Mouse (Mus musculus): ENCODE data around the gene Gm12184. TPM values are rescaled to one million over a fixed set of nuclear protein-coding genes. Genes with fewer than 3 reads are reported as not detected.

Gene Gm12184
- polyA plus RNA-seq, 1 experiment from 2014 or later, result 6.8 TPM

DNA sequence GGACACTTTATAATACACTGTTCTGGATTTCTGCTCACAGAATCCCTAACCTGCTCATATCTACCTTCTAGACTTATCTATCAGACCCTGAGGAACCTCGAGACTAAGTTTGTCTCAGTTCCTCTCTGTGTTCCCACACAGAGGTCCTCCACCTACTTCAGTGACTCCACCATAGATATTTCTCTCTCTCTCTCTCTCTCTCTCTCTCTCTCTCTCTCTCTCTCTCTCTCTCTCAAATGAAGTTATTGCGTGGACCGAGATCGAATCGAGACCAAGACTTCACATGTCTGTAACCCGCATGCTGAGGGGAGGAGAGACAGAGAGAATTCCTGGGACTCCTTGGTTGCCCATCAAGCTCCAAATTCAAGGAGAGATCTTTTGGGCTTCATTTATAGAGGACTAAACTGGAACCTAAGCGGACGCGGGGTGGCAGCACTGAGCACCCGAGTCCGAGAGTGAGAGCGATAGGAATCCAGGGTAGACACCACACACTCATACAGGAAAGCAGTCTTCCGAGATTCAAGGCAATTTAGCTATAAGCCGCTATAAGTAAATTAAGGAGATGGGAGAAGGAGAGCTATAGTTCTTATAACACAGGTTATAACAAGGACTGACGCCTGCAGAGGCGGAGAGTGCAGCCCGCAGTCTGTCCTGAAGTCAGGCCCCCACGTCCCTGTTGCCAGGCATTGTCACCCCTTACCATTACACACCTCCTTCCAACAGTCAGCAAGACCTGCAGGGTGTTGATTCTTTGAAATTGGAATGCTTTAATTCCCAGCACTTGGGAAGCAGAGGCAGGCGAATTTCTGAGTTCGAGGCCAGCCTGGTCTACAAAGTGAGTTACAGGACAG, 36.3 kb downstream of the Gm12184 start:
- Histone ChIP-seq H3K9me3 (no peaks in the 10 kb centered on the region), H3K4me2 (peak overlapping the region; percentile 40), H3K4me3 (replicated peaks) (peak overlapping the region; percentile 12; the same call in 1 of the 2 replicates), H3K27ac (no peak overlapping the region), H3K36me3 (replicated peaks) (no peaks in the 10 kb centered on the region), H3K27me3 (peaks cover 3% of the 10 kb centered on the region; the same call in 1 of the 2 replicates), H3K4me1 (peaks cover 6% of the 10 kb centered on the region), H3K9ac (no peak overlapping the region)
- 19% methylated on average over 20 of the region's 20 CpGs for WGBS
- ATAC-seq (ENCODE audit: low FRiP score), result peak; percentile 60; the same call in 1 of the 2 replicates

DNA sequence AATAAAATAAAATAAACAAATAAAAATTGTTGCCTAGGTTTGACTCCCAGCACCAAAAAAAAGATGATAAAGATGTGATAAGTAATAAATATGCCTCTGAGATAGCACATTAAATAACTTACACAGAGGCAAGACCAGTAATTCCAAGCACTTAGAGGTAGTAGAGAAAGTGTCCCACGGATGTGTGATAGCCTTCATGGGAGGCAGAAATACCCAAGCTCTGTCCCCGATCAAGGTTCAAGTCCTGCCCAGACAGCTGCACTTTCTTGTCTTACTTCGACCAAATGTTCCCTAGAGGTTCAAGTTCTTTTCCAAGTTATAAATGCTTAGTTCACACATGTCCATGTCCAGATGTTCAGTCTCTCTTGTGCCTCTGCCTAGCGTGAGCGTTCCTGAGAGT, 37.2 kb downstream of the Gm12184 start:
- H3K4me2 ChIP-seq, result no peak overlapping the region
- WGBS, result 81% methylated on average over 5 of the region's 5 CpGs

DNA sequence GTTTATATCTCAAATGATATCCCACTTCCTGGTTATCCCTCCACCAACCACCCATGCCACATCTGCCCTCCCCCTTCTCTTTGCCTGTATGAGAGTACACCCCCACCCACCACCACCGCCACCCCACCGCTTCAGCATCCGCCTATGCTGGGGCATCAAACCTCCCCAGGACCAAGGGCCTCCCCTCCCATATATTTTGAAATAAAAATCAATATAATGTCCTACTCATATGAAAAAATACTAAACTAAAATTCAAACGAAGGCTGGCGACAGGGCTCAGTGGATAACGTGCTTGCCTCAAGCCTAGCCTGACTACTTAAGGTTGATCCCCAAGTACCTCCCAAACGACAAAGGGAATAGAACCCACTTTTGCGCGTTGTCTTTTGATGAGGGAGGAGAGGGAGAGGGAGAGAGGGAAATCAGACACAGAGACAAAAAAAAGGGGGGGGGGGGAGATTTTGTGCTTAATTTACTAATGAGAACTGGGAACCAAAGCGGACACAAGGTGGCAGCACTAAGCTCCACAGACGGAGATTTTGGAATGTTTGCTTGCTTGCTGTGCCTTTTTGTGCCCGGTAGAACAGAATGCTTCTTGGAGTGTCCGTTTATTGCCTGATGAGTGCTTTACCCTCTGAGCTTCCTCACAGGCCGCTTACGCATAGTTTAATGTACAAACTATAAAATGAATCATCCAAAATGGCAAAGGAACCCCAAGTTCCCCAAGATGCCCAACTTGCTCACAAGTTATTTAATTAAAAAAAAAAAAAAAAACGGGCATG, 38.0 kb downstream of the Gm12184 start:
- WGBS, result 11% methylated on average over 16 of the region's 16 CpGs
- no peaks in the 10 kb centered on the region for H3K9me3 ChIP-seq
- no peaks in the 10 kb centered on the region for H3K36me3 ChIP-seq (replicated peaks)
- peak overlapping the region; percentile 40 for H3K4me3 ChIP-seq (replicated peaks)
- peak; percentile 81 for ATAC-seq (ENCODE audit: low FRiP score)
- peak overlapping the region; percentile 57 for H3K4me2 ChIP-seq
- no peak overlapping the region for H3K27ac ChIP-seq
- peaks cover 3% of the 10 kb centered on the region; the same call in 1 of the 2 replicates for H3K27me3 ChIP-seq
- H3K4me1 ChIP-seq, result peaks cover 6% of the 10 kb centered on the region
- peak overlapping the region; percentile 54 for H3K9ac ChIP-seq

More for the DNA sequence above, 37.2 kb downstream of the Gm12184 start:
- Histone ChIP-seq H3K27me3 (peaks cover 3% of the 10 kb centered on the region; the same call in 1 of the 2 replicates), H3K27ac (no peak overlapping the region), H3K9ac (no peak overlapping the region), H3K36me3 (replicated peaks) (no peaks in the 10 kb centered on the region), H3K4me3 (replicated peaks) (no peak overlapping the region), H3K4me1 (peaks cover 6% of the 10 kb centered on the region), H3K9me3 (no peaks in the 10 kb centered on the region)
- ATAC-seq (ENCODE audit: low FRiP score), result no peak

DNA sequence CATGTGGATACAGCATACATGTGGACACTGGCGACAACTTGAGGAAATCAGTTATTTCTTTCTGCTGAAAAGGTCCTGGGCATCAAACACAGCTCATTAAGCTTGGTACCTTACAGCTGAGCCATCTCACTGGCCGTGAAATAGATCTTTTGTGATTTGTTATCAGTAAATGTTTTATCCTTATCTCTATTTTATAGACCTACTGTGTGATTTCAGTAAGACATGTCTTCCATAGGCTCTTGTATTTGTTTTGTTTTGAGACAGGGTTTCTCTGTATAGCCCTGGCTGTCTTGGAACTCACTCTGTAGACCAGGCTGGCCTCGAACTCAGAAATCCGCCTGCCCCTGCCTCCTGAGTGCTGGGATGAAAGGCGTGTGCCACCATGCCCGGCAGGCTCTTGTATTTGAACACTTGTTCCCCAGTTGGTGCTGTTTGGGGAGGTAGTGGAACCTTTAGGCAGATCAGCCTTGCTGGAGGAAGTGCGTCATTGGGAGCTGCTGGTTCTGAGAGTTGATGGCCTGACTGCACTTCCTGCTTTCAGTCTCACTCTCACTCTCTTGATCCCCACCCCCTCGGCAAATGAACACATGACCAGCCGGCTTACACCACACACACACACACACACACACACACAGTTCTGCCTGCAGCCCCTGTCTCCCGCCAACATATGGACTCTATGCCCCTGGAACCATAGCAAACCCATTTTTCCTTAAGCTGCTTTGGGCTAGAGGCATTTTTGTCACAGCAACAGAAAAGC, 38.8 kb downstream of the Gm12184 start:
- WGBS, result 46% methylated on average over 10 of the region's 10 CpGs
- no peak overlapping the region for H3K9ac ChIP-seq
- peaks cover 3% of the 10 kb centered on the region; the same call in 1 of the 2 replicates for H3K27me3 ChIP-seq
- H3K4me1 ChIP-seq, result peaks cover 6% of the 10 kb centered on the region
- no peak overlapping the region for H3K27ac ChIP-seq
- peak overlapping the region; percentile 40; the same call in 1 of the 2 replicates for H3K4me3 ChIP-seq (replicated peaks)
- no peaks in the 10 kb centered on the region for H3K36me3 ChIP-seq (replicated peaks)
- no peaks in the 10 kb centered on the region for H3K9me3 ChIP-seq
- peak; percentile 69 for ATAC-seq (ENCODE audit: low FRiP score)
- peak overlapping the region; percentile 57 for H3K4me2 ChIP-seq

DNA sequence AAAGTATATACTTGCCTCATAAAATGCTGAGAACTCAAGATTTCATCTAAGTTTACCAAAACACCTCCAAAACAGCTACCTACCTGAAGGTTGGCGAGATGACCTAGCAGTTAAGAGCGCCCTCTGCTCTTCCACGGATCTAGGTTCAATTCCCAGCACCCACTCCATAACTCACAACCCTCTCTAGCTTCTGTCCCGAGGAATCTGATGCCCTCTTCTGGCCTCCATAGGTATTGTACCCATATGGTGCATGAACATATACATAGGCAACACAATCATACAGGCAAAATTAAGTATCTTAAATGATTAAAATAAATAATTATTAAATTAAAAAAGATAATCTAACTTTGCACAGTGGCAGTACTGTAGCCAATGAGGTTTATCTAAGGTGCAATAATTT, 44.2 kb downstream of the Gm12184 start:
- Histone ChIP-seq H3K4me3 (replicated peaks) (no peak overlapping the region), H3K27me3 (no peaks in the 10 kb centered on the region), H3K9me3 (no peaks in the 10 kb centered on the region), H3K36me3 (replicated peaks) (no peaks in the 10 kb centered on the region), H3K9ac (no peak overlapping the region), H3K4me2 (no peak overlapping the region), H3K27ac (no peak overlapping the region), H3K4me1 (no peaks in the 10 kb centered on the region)
- no peak for ATAC-seq (ENCODE audit: low FRiP score)
- WGBS, result 89% methylated on average over 4 of the region's 4 CpGs

DNA sequence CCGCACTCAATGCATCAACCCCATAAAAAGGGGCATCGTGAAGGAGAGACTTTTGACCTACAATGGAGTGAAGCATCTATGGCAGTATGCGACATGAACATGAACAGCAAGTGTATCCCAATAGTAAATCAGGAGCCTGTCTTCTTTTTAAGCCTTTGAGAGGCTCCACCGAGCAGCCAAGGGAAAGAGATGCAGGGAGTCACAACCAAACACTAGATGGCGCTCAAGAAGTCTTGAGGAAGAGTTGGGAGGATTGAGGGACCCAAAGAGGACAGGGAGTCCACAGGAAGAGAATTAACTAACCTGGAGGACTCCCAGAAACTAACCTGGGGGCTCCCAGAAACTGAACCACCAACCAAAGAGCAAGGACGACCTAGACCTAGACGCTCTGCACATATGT, 47.0 kb downstream of the Gm12184 start:
- Histone ChIP-seq H3K27ac (no peak overlapping the region), H3K36me3 (replicated peaks) (no peaks in the 10 kb centered on the region), H3K27me3 (0 out of 2 replicates have a peak, but pooled peaks cover 3% of the 10 kb centered on the region), H3K9me3 (no peaks in the 10 kb centered on the region), H3K9ac (no peak overlapping the region), H3K4me2 (no peak overlapping the region), H3K4me3 (replicated peaks) (no peak overlapping the region), H3K4me1 (peaks cover 2% of the 10 kb centered on the region; the same call in 1 of the 2 replicates)
- ATAC-seq (ENCODE audit: low FRiP score), result no peak
- WGBS, result 37% methylated on average over 7 of the region's 7 CpGs

DNA sequence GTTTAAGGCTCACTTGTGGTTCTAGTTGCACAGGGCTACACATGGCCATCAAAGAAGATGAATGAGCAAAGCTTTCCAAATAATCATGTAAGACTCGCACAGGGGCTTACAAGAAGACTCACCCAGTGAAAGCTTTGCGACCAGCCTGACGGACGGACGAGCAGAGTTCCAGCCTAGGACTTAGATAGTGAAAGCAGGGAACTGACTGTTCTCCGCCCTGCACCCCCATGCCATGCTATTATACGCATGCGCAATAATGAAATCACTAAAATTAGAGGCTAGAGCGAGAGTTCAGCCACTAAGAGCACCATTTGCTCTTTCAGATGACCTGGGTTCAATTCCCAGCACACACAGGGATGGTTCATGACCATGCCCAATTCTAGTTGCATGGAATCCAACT, 49.2 kb downstream of the Gm12184 start:
- ATAC-seq (ENCODE audit: low FRiP score), result no peak
- 0 out of 2 replicates have a peak, but pooled peaks cover 3% of the 10 kb centered on the region for H3K27me3 ChIP-seq
- no peak overlapping the region for H3K27ac ChIP-seq
- H3K4me1 ChIP-seq, result peaks cover 5% of the 10 kb centered on the region; the same call in 1 of the 2 replicates
- no peaks in the 10 kb centered on the region for H3K9me3 ChIP-seq
- no peak overlapping the region for H3K9ac ChIP-seq
- 93% methylated on average over 9 of the region's 9 CpGs for WGBS
- no peaks in the 10 kb centered on the region for H3K36me3 ChIP-seq (replicated peaks)
- no peak overlapping the region for H3K4me3 ChIP-seq (replicated peaks)
- no peak overlapping the region for H3K4me2 ChIP-seq

DNA sequence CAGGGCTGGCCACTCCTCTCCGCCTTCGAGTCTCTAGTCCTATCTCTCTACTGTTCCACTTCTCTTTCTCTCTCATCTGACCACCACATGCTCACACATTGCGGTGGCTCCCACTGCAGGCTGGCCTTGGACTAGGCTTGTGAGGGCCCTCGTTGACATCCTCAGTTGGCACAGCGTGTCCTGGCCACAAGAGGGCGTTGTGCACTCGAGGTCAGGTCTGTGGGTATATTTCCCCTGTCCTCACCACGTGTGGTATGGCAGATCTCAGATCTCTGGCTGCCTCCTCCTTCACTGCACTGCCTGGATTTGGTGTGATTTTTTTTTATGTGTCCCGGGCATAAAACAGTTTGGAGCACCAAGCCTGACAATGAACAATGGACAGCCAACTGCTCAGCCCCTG, 49.8 kb downstream of the Gm12184 start:
- ATAC-seq (ENCODE audit: low FRiP score), result no peak
- Histone ChIP-seq H3K9ac (no peak overlapping the region), H3K9me3 (no peaks in the 10 kb centered on the region), H3K4me3 (replicated peaks) (no peak overlapping the region), H3K27me3 (0 out of 2 replicates have a peak, but pooled peaks cover 3% of the 10 kb centered on the region), H3K4me1 (peaks cover 5% of the 10 kb centered on the region; the same call in 1 of the 2 replicates), H3K27ac (no peak overlapping the region), H3K36me3 (replicated peaks) (no peaks in the 10 kb centered on the region), H3K4me2 (no peak overlapping the region)
- 44% methylated on average over 9 of the region's 9 CpGs for WGBS

DNA sequence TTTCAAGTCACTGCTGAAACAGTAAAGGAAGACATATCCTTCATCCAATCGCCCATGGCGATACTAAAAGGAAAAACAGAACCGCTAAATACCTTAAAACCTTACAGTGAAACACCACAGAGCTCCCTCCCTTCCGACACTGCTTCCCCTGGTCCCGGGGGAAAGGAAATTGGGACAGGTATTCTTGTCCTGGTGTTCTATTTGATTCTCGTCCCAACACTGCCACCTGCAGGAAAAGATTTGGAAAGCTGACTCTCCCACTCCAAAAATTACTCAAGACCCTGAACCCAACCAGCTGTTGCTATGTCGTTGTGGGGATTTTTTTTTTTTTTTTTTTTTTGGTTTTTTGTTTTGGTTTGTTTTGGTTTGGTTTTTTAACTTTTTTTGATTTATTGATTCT, 51.0 kb downstream of the Gm12184 start:
- no peak overlapping the region for H3K4me3 ChIP-seq (replicated peaks)
- no peak overlapping the region for H3K9ac ChIP-seq
- 0 out of 2 replicates have a peak, but pooled peaks cover 3% of the 10 kb centered on the region for H3K27me3 ChIP-seq
- H3K27ac ChIP-seq, result no peak overlapping the region
- ATAC-seq (ENCODE audit: low FRiP score), result 0 out of 2 replicates have a peak, but pooled peaks have one; percentile 47
- H3K4me2 ChIP-seq, result no peak overlapping the region
- peaks cover 5% of the 10 kb centered on the region; the same call in 1 of the 2 replicates for H3K4me1 ChIP-seq
- no peaks in the 10 kb centered on the region for H3K36me3 ChIP-seq (replicated peaks)
- no peaks in the 10 kb centered on the region for H3K9me3 ChIP-seq
- WGBS, result 3% methylated on average over 7 of the region's 7 CpGs

Measured in forebrain, embryonic 12.5 days (tissue).